22 mouse cellular contexts compared by ENCODE assay signal in genomic region chr2:101551026-101551719, GRCm38 (mm10).
DNase-seq lines count a peak whose midpoint lies in the region; ATAC-seq lines count a peak whose summit lies in the region.
"Had no signal": no experiment of that assay in that cellular context is flagged by ENCODE, and none has a peak within 500 bp of the region (broad histone marks: within the 10 kb centered on the region; RNA-seq: fewer than 3 reads in every experiment).

No protein-coding gene starts in this region.

- H3K4me3 ChIP-seq in heart, embryonic 16.5 days (ENCODE audit: low read length) = no peak overlapping the region
- no peak overlapping the region for H3K4me3 ChIP-seq in lung, embryonic 16.5 days (ENCODE audit: low read length)
- H3K4me3 ChIP-seq: embryonic facial prominence, embryonic 12.5 days; forebrain, embryonic 12.5 days; heart, embryonic 10.5 days; heart, embryonic 15.5 days; hindbrain, embryonic 10.5 days had no signal

- H3K4me1 ChIP-seq in heart, embryonic 16.5 days (ENCODE audit: control insufficient read depth, insufficient read depth, low read length) = peaks cover 5% of the 10 kb centered on the region
- H3K4me1 ChIP-seq in lung, embryonic 16.5 days (replicated peaks; ENCODE audit: control insufficient read depth, insufficient read depth, low read length) = no peaks in the 10 kb centered on the region
- H3K4me1 ChIP-seq: embryonic facial prominence, embryonic 12.5 days; forebrain, embryonic 12.5 days; heart, embryonic 10.5 days; heart, embryonic 15.5 days; hindbrain, embryonic 10.5 days had no signal

- H3K36me3 ChIP-seq in heart, embryonic 16.5 days (ENCODE audit: control insufficient read depth, insufficient read depth) = no peaks in the 10 kb centered on the region
- H3K36me3 ChIP-seq in lung, embryonic 16.5 days (ENCODE audit: control insufficient read depth, insufficient read depth, low read length) = no peaks in the 10 kb centered on the region
- H3K36me3 ChIP-seq: embryonic facial prominence, embryonic 12.5 days; forebrain, embryonic 12.5 days; heart, embryonic 10.5 days; heart, embryonic 15.5 days; hindbrain, embryonic 10.5 days had no signal

- no peaks in the 10 kb centered on the region for H3K9me3 ChIP-seq in heart, embryonic 16.5 days (replicated peaks; ENCODE audit: control insufficient read depth, low read length)
- no peaks in the 10 kb centered on the region for H3K9me3 ChIP-seq in lung, embryonic 16.5 days (ENCODE audit: control insufficient read depth, low read length)
- H3K9me3 ChIP-seq: embryonic facial prominence, embryonic 12.5 days; forebrain, embryonic 12.5 days; heart, embryonic 10.5 days; heart, embryonic 15.5 days; hindbrain, embryonic 10.5 days had no signal

- no peak overlapping the region for H3K9ac ChIP-seq in heart, embryonic 16.5 days (ENCODE audit: low read length)
- H3K9ac ChIP-seq in lung, embryonic 16.5 days (ENCODE audit: low read length) = no peak overlapping the region
- H3K9ac ChIP-seq: embryonic facial prominence, embryonic 12.5 days; forebrain, embryonic 12.5 days; heart, embryonic 15.5 days had no signal

- no peak overlapping the region for H3K4me2 ChIP-seq in heart, embryonic 16.5 days (ENCODE audit: low read depth, low read length)
- H3K4me2 ChIP-seq in lung, embryonic 16.5 days (ENCODE audit: low read depth, low read length) = no peak overlapping the region
- H3K4me2 ChIP-seq: embryonic facial prominence, embryonic 12.5 days; forebrain, embryonic 12.5 days; heart, embryonic 15.5 days had no signal

- no peak overlapping the region for H3K27ac ChIP-seq in heart, embryonic 16.5 days (ENCODE audit: low read length)
- H3K27ac ChIP-seq in lung, embryonic 16.5 days (ENCODE audit: low read length) = no peak overlapping the region
- H3K27ac ChIP-seq: embryonic facial prominence, embryonic 12.5 days; forebrain, embryonic 12.5 days; heart, embryonic 10.5 days; heart, embryonic 15.5 days; hindbrain, embryonic 10.5 days had no signal

- H3K27me3 ChIP-seq in heart, embryonic 16.5 days (ENCODE audit: control insufficient read depth, insufficient read depth, low read length) = no peaks in the 10 kb centered on the region
- no peaks in the 10 kb centered on the region for H3K27me3 ChIP-seq in lung, embryonic 16.5 days (ENCODE audit: control insufficient read depth, insufficient read depth, low read depth, low read length)
- H3K27me3 ChIP-seq: embryonic facial prominence, embryonic 12.5 days; forebrain, embryonic 12.5 days; heart, embryonic 15.5 days had no signal

- WGBS in heart, embryonic 16.5 days = 69% methylated on average over 6 of the region's 6 CpGs
- WGBS in lung, embryonic 16.5 days = 56% methylated on average over 6 of the region's 6 CpGs

- peak; percentile 82 for ATAC-seq in heart, embryonic 16.5 days (replicated peaks; ENCODE audit: extremely low read depth, insufficient read depth, low FRiP score)
- ATAC-seq in lung, embryonic 16.5 days (ENCODE audit: low read depth) = peak; percentile 43; the same call in 1 of the 2 replicates
- ATAC-seq in erythroblast, adult 5-6 weeks (replicated peaks; ENCODE audit: low FRiP score, poor library complexity, severe bottlenecking) = no peak
- ATAC-seq: forebrain, embryonic 16.5 days; hindbrain, embryonic 16.5 days; inflammation-experienced regulatory T-cells, adult 6 months had no signal

- DNase-seq in heart, adult 8-10 months (ENCODE audit: low spot score) = no peak
- DNase-seq in lung, adult 18-20 months = no peak
- DNase-seq in thymus, postnatal 10 days (ENCODE audit: low spot score in 2 of 2) = peak; percentile 78 to 91
- DNase-seq in thymus, postnatal 4 days = peak; percentile 75
- DNase-seq in adrenal gland, postnatal 25 days = no peak
- DNase-seq: adrenal gland, adult 2 months; adrenal gland, postnatal 36 days; cerebellum, adult 11-12 months; cerebellum, adult 9-10 months; cerebellum, postnatal 25 days; gastrocnemius, postnatal 14 days had no signal

Comparison
In these comparisons a context has a peak if more than half of its experiments do, and no peak if none do; other contexts are left out.
1. DNase-seq: peak in thymus, postnatal 10 days (2 of 2) and thymus, postnatal 4 days (single experiment); none in heart, adult 8-10 months (single experiment), lung, adult 18-20 months (0 of 2) and adrenal gland, postnatal 25 days (single experiment).